Mouse (Mus musculus) ES-E14 (cell line): ENCODE measurements around the gene Maged1. TPM values are rescaled to one million over a fixed set of nuclear protein-coding genes. Genes with fewer than 3 reads are reported as not detected.

Source experiments
- DNase-seq: peaks from one replicate; pipeline ENCODE4 v3.0.0-alpha.2; 2013; ENCODE audit warnings: low read depth, low spot score
- H3K27ac ChIP-seq: 2 replicates; pipeline ENCODE4 v1.5.1; 2012; ENCODE audit warnings: low read depth, mild to moderate bottlenecking, low read length, moderate library complexity, mixed read lengths; ENCODE audit not compliant: poor library complexity, insufficient read depth, severe bottlenecking
- H3K36me3 ChIP-seq: 2 replicates; pipeline ENCODE4 v1.6.1; 2012; ENCODE audit warnings: mild to moderate bottlenecking, low read length, moderate library complexity, mixed read lengths; ENCODE audit not compliant: control insufficient read depth, poor library complexity, insufficient read depth, severe bottlenecking
- H3K4me1 ChIP-seq, 2 experiments: fragments of 150-350 bp in 1 of 2; sonication (generic) in 1 of 2; 2 replicates each; pipeline ENCODE4 v1.6.1; 2012; ENCODE audit warnings: low read length in 2 of 2, mild to moderate bottlenecking in 1 of 2, mixed read lengths in 1 of 2; ENCODE audit not compliant: control insufficient read depth in 2 of 2, insufficient read depth in 2 of 2, poor library complexity in 1 of 2
- H3K4me3 ChIP-seq, 2 experiments: fragments of 150-350 bp in 1 of 2; sonication (generic) in 1 of 2; 2 replicates each; pipeline ENCODE4 v1.5.1; 2012; ENCODE audit warnings: low read length in 2 of 2, low read depth in 1 of 2, mild to moderate bottlenecking in 1 of 2, mixed read lengths in 1 of 2; ENCODE audit not compliant: insufficient read depth in 1 of 2, poor library complexity in 1 of 2, severe bottlenecking in 1 of 2
- H3K9ac ChIP-seq: 2 replicates; pipeline ENCODE4 v1.6.1; 2012; ENCODE audit warnings: low read depth, mild to moderate bottlenecking, low read length, mixed read lengths; ENCODE audit not compliant: poor library complexity, insufficient read depth, severe bottlenecking
- H3K9me3 ChIP-seq: fragments of 150-350 bp; sonication (generic); 2 replicates; pipeline ENCODE4 v1.6.1; 2012; ENCODE audit warnings: low read depth, mild to moderate bottlenecking, low read length; ENCODE audit not compliant: control insufficient read depth, insufficient read depth
- CHD2 ChIP-seq: IDR thresholded peaks from 2 replicates; pipeline ENCODE4 v1.6.1; 2014; ENCODE audit warnings: mild to moderate bottlenecking, low read depth, low read length, inconsistent platforms
- HCFC1 ChIP-seq: IDR thresholded peaks from 2 replicates; pipeline ENCODE4 v1.6.1; 2012; ENCODE audit warnings: low read length, inconsistent platforms, borderline replicate concordance; ENCODE audit not compliant: insufficient read depth
- MAFK ChIP-seq: IDR thresholded peaks from 2 replicates; pipeline ENCODE4 v1.6.1; 2014; ENCODE audit warnings: mild to moderate bottlenecking, low read depth, low read length, inconsistent platforms; ENCODE audit not compliant: insufficient read depth
- ZC3H11A ChIP-seq: IDR thresholded peaks from 2 replicates; pipeline ENCODE4 v1.6.1; 2012; ENCODE audit warnings: low read depth, mild to moderate bottlenecking, inconsistent platforms, low read length, borderline replicate concordance
- ZNF384 ChIP-seq: IDR thresholded peaks from 2 replicates; pipeline ENCODE4 v1.6.1; 2012; ENCODE audit warnings: low read depth, low read length, inconsistent platforms
- in situ Hi-C, 2 experiments: fragments of 600-800 bp; cut with MboI; formaldehyde crosslinking; loops; one replicate each; pipeline ENCODE4 v1.15.1; 2025; ENCODE audit warnings: low sequenced_read_pairs in 2 of 2, inconsistent platforms in 1 of 2; ENCODE audit not compliant: unreplicated experiment in 2 of 2
- total RNA-seq: library from RNA; depleted of rRNA; stranded (reverse); fragments of 300-350 nt; gene quantifications from 2 replicates; pipeline ENCODE4 v1.2.3, GENCODE M21; 2012; rRNA removed

Gene Maged1
- 153 and 160 TPM in 2 replicates for total RNA-seq

- DNase-seq: peak; percentile 78
- Histone ChIP-seq H3K27ac (no peak within 1 kb of the TSS), H3K4me1 (0 out of 4 replicates have a peak, but pooled peaks cover 0 to 1% of the 10 kb centered on the region in 2 experiments), H3K9ac (peak within 1 kb of the TSS; percentile 92), H3K4me3 (peak within 1 kb of the TSS; percentile 87 to 88), H3K36me3 (peaks cover 15% of the 10 kb centered on the region), H3K9me3 (no peaks in the 10 kb centered on the region)
- in situ Hi-C loops: loop anchor here in 1 of 2 experiments (10.0 to 25.0 kb wide), 2 partner anchors 107 to 255 kb away; no protein-coding TSS in a partner anchor
- TF ChIP-seq MAFK (no peak), HCFC1 (no peak), CHD2 (no peak), ZNF384 (no peak), ZC3H11A (no peak)
Observed at GRCm38 (mm10) chrX:94541918-94542355, at the start of gene Maged1. Maged1 (minus strand) TSS chrX:94542143.

- H3K9ac ChIP-seq: no peak overlapping the region
Observed at GRCm38 (mm10) chrX:94580251-94580650, 38.3 kb upstream of the Maged1 start.

DNA sequence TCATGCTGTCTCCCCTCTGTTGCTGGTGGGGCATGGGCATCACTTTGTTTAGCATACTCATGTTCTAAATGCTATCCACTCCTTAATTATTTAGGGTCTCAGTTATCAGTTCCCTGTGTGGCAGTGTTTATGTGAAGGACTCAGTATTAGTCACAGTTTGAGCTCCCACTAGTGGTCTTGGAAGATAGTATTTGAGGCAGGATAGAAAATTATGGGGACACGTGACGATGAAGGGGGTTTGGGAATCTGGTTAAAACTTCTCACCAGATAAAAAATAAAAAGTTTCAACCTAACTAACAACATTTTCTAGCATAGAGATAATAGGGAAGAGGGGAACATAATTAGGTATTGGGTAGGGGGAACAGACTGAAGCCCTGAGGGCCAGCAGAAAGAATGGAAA lies 22.8 kb upstream of the Maged1 start:
- no peaks in the 10 kb centered on the region for H3K36me3 ChIP-seq
- TF ChIP-seq ZC3H11A: no peak
- no peak overlapping the region for H3K27ac ChIP-seq
- H3K4me1 ChIP-seq: no peaks in the 10 kb centered on the region
- in situ Hi-C loops: no loop called here
- H3K4me3 ChIP-seq: no peak overlapping the region
- no peak overlapping the region for H3K9ac ChIP-seq
- no peaks in the 10 kb centered on the region for H3K9me3 ChIP-seq
- DNase-seq: no peak

More at GRCm38 (mm10) chrX:94580251-94580650, 38.3 kb upstream of the Maged1 start:
- TF ChIP-seq CHD2: no peak
- no peak for TF ChIP-seq ZC3H11A
- TF ChIP-seq ZNF384: no peak
- TF ChIP-seq MAFK: no peak
- TF ChIP-seq HCFC1: no peak
- in situ Hi-C loops: no loop called here
- no peak for DNase-seq
- Histone ChIP-seq H3K4me1 (no peaks in the 10 kb centered on the region), H3K27ac (no peak overlapping the region), H3K4me3 (no peak overlapping the region), H3K9me3 (no peaks in the 10 kb centered on the region), H3K36me3 (no peaks in the 10 kb centered on the region)

GRCm38 (mm10) chrX:94562392-94562791 lies 20.4 kb upstream of the Maged1 start:
- no peak overlapping the region for H3K4me3 ChIP-seq
- no peak overlapping the region for H3K9ac ChIP-seq
- H3K4me1 ChIP-seq: no peaks in the 10 kb centered on the region
- in situ Hi-C loops: no loop called here
- TF ChIP-seq HCFC1 (no peak), CHD2 (no peak), ZNF384 (no peak), ZC3H11A (no peak), MAFK (no peak)
- DNase-seq: no peak
- H3K27ac ChIP-seq: no peak overlapping the region
- no peaks in the 10 kb centered on the region for H3K9me3 ChIP-seq
- H3K36me3 ChIP-seq: no peaks in the 10 kb centered on the region

- Histone ChIP-seq H3K9ac (no peak overlapping the region), H3K9me3 (no peaks in the 10 kb centered on the region), H3K4me1 (no peaks in the 10 kb centered on the region), H3K27ac (no peak overlapping the region), H3K4me3 (no peak overlapping the region), H3K36me3 (no peaks in the 10 kb centered on the region)
- in situ Hi-C loops: loop anchor here in 1 of 2 experiments (10.0 to 25.0 kb wide), 2 partner anchors 113 to 261 kb away; no protein-coding TSS in a partner anchor
- TF ChIP-seq ZC3H11A (no peak), MAFK (no peak), CHD2 (no peak), HCFC1 (no peak), ZNF384 (no peak)
- DNase-seq: no peak
Observed at GRCm38 (mm10) chrX:94548227-94548626, 6.3 kb upstream of the Maged1 start.
